Mouse (Mus musculus): ENCODE data around the gene Fam117a. TPM values are rescaled to one million over a fixed set of nuclear protein-coding genes. Genes with fewer than 3 reads are reported as not detected.

The Fam117a gene
- total RNA-seq (2023) = 82.5 TPM

DNA sequence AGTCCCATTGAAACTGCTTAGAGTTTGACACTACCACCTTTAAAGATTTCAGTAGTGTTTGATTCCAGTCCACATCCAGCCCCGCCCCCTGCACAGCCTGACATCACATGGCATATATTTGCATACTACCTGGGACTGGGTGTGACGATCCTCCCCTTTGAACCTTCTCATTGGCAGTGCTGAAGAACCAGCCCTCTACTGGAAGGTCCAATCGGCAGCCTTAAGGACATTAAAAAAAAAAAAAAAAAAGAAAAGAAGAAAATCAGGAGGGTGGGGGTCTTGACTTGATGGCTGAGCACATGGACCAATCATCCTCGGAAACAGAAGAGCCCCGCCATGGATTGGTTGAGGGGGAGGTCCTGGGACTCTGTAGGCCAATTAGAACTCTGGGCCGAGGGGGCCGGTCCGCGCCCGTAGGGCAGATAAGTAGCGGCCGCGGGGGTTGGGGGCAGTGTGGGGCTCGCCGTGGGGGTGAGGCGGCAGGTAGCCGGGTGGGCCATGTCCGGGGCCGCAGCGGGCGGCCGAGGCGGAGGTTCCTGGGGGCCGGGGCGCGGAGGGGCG lies at the start of gene Fam117a:
Gene Fam117a, plus strand, starts transcription at position 451 of the 561 bp plus-strand sequence.

DNA sequence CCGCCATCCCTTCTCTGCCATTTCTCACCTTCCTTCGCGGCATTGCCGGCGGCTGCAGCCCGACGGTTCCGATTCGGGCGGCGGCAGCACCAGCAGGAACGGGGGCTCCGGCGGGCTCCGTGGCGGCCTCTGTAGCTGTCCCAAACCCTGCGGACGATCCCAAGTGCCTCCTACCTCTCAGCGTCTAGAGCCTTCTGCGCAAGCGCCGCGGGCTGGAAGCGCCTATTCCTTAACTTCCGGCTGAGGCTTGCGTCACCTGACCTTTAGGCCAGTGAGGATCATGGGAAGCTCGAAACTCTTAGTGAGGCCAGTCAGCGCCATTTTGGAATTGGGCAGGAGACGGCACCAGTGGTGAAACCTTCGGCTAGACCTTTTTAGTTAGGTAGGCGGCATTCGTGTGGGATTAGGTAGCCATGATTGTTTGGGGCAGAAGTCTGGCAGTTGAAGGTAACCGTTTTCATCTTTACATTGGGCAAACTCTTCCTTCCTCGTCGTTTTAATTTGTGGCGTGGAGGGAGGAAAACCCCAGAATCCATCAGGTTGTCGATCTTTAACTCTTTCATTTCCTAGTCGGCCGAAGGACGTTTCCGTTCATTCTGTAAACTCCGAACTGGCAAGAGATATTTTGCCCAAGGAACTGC lies 26.7 kb upstream of the Fam117a start, which contains the start of gene Kat7:
Gene Kat7, minus strand, starts transcription at position 240 of the 641 bp plus-strand sequence.

DNA sequence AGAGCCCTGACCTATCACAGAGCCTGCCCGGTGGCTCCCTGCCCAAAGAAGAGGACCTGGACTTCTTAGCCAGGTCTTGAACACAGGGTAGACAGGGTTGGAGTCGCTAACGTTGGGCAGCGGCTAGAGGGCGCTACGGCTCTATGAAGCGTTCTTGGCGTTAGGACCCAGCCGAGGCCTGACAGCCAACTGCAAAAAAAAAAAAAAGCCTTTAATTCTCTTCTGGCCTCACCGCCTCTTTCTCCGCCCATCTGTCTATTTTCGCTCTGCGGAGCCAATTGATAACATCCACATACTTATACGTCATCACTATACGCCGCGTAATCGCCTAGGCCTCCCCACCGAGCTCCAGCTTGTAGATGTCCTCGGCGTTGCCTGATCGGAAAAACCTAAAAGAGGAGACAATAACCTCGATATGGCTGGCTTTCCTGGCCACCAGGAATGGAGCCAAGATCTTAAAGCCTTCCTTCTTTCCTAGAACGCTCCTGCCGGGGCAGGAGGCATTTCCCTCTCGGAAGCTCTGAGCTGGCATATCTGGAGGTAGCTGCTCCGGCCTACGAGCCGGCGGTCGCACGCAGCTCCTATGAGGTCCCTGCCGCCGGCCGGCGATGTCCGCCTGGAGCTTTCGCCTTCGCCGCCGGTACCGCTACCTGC lies 47.6 kb downstream of the Fam117a start, which contains the start of gene Slc35b1:
Gene Slc35b1, plus strand, starts transcription at position 374 of the 654 bp plus-strand sequence.

DNA sequence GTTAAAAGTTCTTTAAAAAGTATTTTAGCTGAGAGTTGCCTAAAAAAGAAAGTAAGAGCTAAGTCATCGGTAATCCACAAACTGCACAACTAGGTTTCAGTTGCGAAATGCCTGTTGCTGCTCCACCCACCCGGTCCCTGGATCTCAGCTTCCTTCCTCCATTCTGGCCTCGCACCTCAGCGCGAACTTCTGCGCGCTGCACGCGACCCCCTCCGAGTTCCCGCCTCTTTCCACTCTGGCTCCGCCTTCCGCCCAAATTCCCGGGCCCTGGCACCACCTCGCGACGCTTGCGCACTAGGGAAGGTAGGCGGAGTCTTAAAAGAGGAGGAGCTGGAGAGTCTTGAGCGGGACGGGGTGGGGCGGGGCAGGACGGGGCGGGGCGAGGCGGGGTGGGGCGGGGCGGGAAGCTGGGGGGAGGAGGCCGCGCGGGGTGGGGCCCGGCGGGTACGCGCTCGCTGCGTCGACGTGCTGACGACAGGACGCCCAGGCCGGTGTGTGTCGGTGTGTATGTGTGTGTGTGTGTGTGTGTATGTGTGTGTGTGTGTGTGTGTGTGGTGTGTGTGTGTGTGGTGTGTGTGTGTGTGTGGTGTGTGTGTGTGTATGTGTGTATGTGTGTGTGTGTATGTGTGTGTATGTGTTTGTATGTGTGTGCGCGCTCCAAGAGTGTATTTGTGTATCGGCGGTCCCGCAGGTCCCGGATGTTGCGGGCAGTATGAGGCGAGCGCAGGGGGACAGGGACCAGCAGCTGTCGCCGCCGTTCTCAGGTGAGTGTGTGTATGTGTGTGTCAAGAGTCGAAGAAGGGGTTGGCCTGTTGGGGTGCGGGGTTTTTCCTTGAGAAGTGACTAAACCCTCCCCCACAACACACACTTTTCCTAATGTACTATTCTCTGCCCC lies 77.1 kb downstream of the Fam117a start, which contains the start of gene Spop:
Gene Spop, plus strand, starts transcription at position 440 of the 895 bp plus-strand sequence.

Other genes starting within 250 kb of the Fam117a start
- gene Dlx3, start 216.9 kb upstream of the Fam117a start, total RNA-seq (2023) = not detected
- not detected for gene Dlx4, start 190.8 kb upstream of the Fam117a start, total RNA-seq (2023)
- gene Tac4, start 75.5 kb upstream of the Fam117a start, total RNA-seq (2023) = not detected
- 112 TPM for gene Kat7, start 26.8 kb upstream of the Fam117a start, total RNA-seq (2023)
- 63.4 TPM for gene Slc35b1, start 47.7 kb downstream of the Fam117a start, total RNA-seq (2023)
- gene Spop, start 77.1 kb downstream of the Fam117a start, total RNA-seq (2023) = 98.4 TPM
- not detected for gene Nxph3, start 177.6 kb downstream of the Fam117a start, total RNA-seq (2023)

Data from CD4-positive naive resting alpha-beta T cell, adult 57 days (primary cell).